Mouse (Mus musculus) left cerebral cortex, postnatal 36 days (tissue): ENCODE data around the gene Bdh1. TPM values are rescaled to one million over a fixed set of nuclear protein-coding genes. Genes with fewer than 3 reads are reported as not detected.
A peak's percentile ranks its signal among the peaks of the same experiment; 100 is the strongest.
"Not testable (repeated sequence)": the region's sequence is repeated elsewhere in the genome, so short reads cannot be mapped to it uniquely, and the experiment has no call there.

ENCODE experiments used
- DNase-seq, 2 experiments: peaks; one replicate each; pipeline ENCODE4 v3.0.0; 2021 to 2022; ENCODE audit warnings: low spot score in 2 of 2, mixed read lengths in 1 of 2
- intact Hi-C: fragments of 180-260 bp; cut with DNase I; formaldehyde crosslinking; loops from one replicate; pipeline ENCODE4 v1.15.1; 2025
- total RNA-seq, 2 experiments: library from RNA; stranded (reverse); gene quantifications; 2 replicates each; pipeline ENCODE4 v1.2.3; 2021

The Bdh1 gene
- total RNA-seq: 100 to 1,000 TPM in 1 of 2 experiments, 10 to 100 TPM in 1; 87.0 to 130 TPM

GRCm38 (mm10) chr16:31422000-31422399 lies at the start of gene Bdh1:
Bdh1 (plus strand) TSS chr16:31422280.
- no peak for DNase-seq
- intact Hi-C loops: no loop called here

- DNase-seq, intact Hi-C loops: not testable (repeated sequence)
Measured at GRCm38 (mm10) chr16:31372316-31372715, 49.8 kb upstream of the Bdh1 start.

GRCm38 (mm10) chr16:31375877-31376582 lies 46.0 kb upstream of the Bdh1 start:
- intact Hi-C loops, DNase-seq: not testable (repeated sequence)

GRCm38 (mm10) chr16:31388269-31388668 lies 33.8 kb upstream of the Bdh1 start:
- intact Hi-C loops, DNase-seq: not testable (repeated sequence)

GRCm38 (mm10) chr16:31399231-31399630 lies 22.8 kb upstream of the Bdh1 start:
- intact Hi-C loops: no loop called here
- DNase-seq: no peak

GRCm38 (mm10) chr16:31400908-31401692 lies 21.0 kb upstream of the Bdh1 start:
- intact Hi-C loops: no loop called here
- DNase-seq: no peak

GRCm38 (mm10) chr16:31402096-31402495 lies 20.0 kb upstream of the Bdh1 start:
- intact Hi-C loops: no loop called here
- no peak for DNase-seq

GRCm38 (mm10) chr16:31403971-31404370 lies 18.1 kb upstream of the Bdh1 start:
- intact Hi-C loops: no loop called here
- DNase-seq: no peak

GRCm38 (mm10) chr16:31405040-31405439 lies 17.0 kb upstream of the Bdh1 start:
- no peak for DNase-seq
- intact Hi-C loops: no loop called here

GRCm38 (mm10) chr16:31407872-31408271 lies 14.2 kb upstream of the Bdh1 start:
- DNase-seq: no peak
- intact Hi-C loops: no loop called here

- intact Hi-C loops: no loop called here
- DNase-seq: no peak
Measured at GRCm38 (mm10) chr16:31410969-31411368, 11.1 kb upstream of the Bdh1 start.

- intact Hi-C loops: no loop called here
- no peak for DNase-seq
Measured at GRCm38 (mm10) chr16:31412321-31412720, 9.8 kb upstream of the Bdh1 start.

GRCm38 (mm10) chr16:31413777-31414176 lies 8.3 kb upstream of the Bdh1 start:
- intact Hi-C loops: no loop called here
- DNase-seq: no peak

GRCm38 (mm10) chr16:31415885-31416450 lies 6.1 kb upstream of the Bdh1 start:
- DNase-seq: no peak
- intact Hi-C loops: no loop called here

- intact Hi-C loops: no loop called here
- no peak for DNase-seq
Measured at GRCm38 (mm10) chr16:31418704-31419103, 3.4 kb upstream of the Bdh1 start.

GRCm38 (mm10) chr16:31419457-31419856 lies 2.6 kb upstream of the Bdh1 start:
- no peak for DNase-seq
- intact Hi-C loops: no loop called here

- DNase-seq: no peak
- intact Hi-C loops: no loop called here
Measured at GRCm38 (mm10) chr16:31422722-31423121, 642 bp downstream of the Bdh1 start.

GRCm38 (mm10) chr16:31423368-31423767 lies 1.3 kb downstream of the Bdh1 start:
- intact Hi-C loops: no loop called here
- no peak for DNase-seq

GRCm38 (mm10) chr16:31424416-31425187 lies 2.5 kb downstream of the Bdh1 start:
- DNase-seq: no peak
- intact Hi-C loops: no loop called here

GRCm38 (mm10) chr16:31425508-31425907 lies 3.4 kb downstream of the Bdh1 start:
- intact Hi-C loops: no loop called here

More at GRCm38 (mm10) chr16:31425508-31425907, 3.4 kb downstream of the Bdh1 start:
- peak; percentile 36 to 57 for DNase-seq
